Mouse (Mus musculus) gastrocnemius, postnatal 4 days (tissue): Measurements from ENCODE around the gene Ipo4. TPM values are rescaled to one million over a fixed set of nuclear protein-coding genes. Genes with fewer than 3 reads are reported as not detected.

Experiments
- DNase-seq, 2 experiments: peaks; one replicate each; pipeline ENCODE4 v3.0.0; 2021 to 2022; ENCODE audit warnings: low spot score in 2 of 2, mixed read lengths in 2 of 2
- long read RNA-seq, 2 experiments: library from polyadenylated mRNA; stranded (forward); transcript quantifications; one replicate each; pipeline ENCODE4 v2.0.0; 2021
- total RNA-seq, 2 experiments: library from RNA; stranded (reverse); gene quantifications; 2 replicates each; pipeline ENCODE4 v1.2.3; 2021

Ipo4 gene
- 100 to 1,000 TPM in 1 of 2 experiments, 10 to 100 TPM in 1; 97.6 to 104 TPM for total RNA-seq
- long read RNA-seq, experiment 1, transcript Ipo4-201 (30 exons, 3,846 nt): major isoform, 54 of 118 reads
- long read RNA-seq, experiment 1, partial matches to known transcripts: 38 of 118 reads
- long read RNA-seq, experiment 1, other reads (novel, unspliced or antisense): 26 of 118 reads
- long read RNA-seq, experiment 2, transcript Ipo4-201 (30 exons, 3,846 nt): major isoform, 80 of 164 reads
- long read RNA-seq, experiment 2, partial matches to known transcripts: 54 of 164 reads
- long read RNA-seq, experiment 2, other reads (novel, unspliced or antisense): 30 of 164 reads

DNA sequence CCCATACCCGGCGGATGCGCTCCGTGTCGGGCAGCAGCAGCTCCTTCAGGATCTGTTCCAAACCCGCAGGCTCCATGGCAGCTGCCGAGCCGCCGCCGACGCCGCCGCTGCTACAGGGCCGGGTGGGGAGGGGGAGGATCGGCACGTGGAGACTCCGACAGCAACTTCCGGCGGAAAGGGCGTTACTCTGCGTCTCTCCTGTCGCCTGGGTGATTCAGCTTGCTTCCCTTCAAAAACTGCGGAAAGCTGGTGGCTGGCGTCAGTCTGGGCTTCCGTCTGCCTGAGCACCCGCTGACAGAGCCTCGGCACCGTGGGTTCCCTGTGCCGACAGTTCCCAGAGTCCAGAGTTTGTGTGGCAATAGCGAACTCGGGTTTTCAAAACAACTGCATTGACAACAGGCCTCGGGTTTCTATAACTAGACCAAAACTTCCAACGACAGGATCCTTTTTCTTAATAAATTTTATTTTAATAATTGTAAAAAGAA, at the start of gene Ipo4:
TSS of gene Ipo4 (minus strand) at position 435 of the 485 bp plus-strand sequence.
- peak; percentile 73 to 86 for DNase-seq

DNA sequence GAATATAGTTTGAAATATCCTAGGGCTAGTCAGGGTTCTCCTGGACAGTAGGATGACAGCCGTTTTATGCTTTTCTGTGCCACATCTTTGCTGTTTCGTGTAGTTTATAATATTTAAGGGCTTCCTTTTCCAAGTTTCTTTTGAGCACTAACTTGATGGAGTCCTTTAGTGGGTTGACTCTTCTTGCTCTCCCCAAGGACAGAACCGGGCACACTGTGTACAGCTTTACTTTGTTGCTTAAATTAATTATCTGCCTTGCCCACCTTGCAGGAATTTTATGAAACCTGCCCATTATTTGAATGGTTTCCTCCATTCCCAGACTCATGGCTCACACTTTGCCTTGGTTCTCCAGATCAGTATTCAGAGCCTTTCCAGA, 46.3 kb upstream of the Ipo4 start:
- DNase-seq: no peak

DNA sequence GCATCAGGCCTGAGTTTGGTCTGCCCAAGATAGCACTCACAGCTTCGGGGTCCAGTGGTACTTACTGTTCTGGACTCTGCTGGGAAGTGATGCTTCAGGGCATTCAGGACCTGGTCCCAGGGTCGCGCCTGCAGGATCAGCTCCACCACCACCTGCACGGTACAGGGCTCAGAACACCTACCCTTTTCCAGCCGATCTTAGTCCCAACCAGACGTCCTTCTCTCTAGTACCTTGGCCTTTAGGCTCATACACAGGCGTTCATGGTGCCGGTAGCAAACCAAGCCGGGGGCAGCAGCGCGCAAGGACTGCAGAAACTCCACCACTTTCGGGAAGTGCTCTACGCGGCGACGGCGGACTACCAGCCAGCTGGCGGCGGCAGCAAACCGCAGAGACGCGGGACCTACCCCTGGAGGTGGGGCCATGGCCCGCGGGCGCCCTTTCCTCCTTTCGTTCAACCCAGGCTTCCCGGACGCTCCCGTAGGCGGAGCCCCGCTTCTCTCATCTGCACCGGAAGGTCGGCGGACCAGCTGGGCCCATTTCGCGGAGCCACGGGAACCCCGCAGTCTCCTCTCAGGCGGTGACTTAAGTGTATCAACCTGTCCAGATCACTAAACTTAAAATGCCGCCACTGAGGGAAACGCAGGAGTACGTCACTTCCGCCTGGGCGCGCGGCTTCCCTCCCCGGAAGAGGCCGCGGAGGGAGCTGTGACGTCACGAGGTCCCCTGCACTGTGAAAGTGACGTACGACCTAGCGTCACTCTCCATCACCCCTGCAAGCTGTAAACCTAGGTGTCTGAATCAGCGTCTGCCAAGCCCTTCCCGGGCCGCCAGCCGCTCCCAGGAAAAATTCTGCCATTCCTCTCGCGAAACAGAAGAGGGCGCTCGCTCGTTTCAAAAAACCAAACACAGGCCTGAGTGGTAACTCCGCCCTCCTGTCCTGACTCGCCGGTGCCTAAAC, 45.7 kb upstream of the Ipo4 start, which contains the start of gene Tinf2:
TSS of gene Tinf2 (minus strand) at position 661 of the 958 bp plus-strand sequence.
- DNase-seq: peak; percentile 84 to 89

DNA sequence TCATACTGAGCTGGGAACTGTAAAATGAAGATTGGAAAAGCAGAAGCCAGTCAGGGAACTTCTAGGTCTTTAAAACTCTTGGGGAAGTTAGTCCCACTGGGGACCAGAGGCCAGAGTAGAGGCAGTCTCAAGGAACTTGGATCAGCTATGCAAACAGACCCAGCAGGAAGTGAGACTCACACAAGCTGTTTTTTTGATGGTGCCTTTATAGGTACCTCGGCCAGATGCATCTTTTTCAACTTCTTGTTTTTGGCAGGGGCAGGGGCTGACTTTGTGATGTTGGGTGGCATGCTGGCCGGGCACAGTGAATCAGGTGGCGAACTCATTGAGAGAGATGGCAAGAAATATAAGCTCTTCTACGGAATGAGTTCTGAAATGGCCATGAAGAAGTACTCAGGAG, 41.9 kb upstream of the Ipo4 start:
- no peak for DNase-seq

DNA sequence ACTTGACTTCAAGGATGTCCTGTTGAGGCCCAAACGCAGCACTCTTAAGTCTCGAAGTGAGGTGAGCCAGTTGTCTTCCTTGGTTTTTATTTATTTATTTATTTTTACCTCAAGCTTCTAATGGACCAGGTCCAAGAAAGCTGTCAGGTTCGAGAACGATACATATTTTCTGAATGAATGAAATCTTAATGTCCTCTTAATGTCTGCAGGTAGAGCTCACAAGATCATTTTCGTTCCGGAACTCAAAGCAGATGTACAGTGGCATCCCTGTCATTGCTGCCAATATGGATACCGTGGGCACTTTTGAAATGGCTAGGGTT, 36.9 kb upstream of the Ipo4 start:
- DNase-seq: no peak

DNA sequence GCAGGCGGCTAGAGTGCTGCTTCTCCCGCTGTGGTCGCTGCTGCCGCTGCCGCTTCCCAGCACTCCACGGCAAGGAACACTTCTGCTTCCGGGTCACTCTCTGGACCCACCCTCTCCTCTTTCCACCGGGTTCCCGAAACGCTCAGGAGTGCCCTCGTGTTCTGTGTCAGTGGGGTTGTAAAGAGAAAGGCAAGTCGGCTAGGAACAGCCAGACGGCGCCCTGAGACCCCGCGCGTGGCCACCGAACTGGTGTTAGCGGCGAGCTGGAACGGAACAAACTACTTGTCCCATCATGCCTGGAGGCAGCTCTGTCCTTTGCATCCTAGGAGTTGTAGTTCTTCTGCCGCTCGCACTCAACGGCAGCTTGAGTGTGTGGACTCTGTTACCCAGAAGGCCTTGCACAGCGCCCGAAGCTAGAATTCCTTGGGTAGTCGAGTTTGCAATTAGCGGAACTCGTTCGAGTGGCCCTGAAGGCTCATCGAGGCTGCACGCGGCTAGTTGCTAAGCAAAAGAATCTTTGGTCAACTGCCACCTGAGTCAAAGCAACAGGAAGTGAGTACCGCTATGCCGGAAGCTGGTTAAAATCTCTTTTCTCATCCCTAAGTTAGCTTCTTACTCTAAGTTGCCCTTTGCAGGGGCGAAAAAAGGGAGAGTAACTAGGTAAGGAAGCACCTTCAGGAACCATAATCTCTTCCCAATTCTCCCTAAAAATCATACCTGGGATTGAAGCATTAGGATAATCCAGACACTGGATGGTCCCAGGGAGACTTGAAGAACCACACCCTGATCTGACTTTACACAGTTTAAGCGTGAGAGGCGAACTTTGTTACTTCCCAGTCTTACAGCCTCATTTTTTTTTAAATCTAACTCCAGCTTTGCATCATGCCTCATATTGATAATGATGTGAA, 36.3 kb upstream of the Ipo4 start, which contains the start of the genes Gmpr2 and Nedd8:
TSS of gene Gmpr2 (plus strand) at position 109 of the 908 bp plus-strand sequence.
TSS of gene Nedd8 (minus strand) at position 292 of the 908 bp plus-strand sequence.
- DNase-seq: peak; percentile 47 to 82

DNA sequence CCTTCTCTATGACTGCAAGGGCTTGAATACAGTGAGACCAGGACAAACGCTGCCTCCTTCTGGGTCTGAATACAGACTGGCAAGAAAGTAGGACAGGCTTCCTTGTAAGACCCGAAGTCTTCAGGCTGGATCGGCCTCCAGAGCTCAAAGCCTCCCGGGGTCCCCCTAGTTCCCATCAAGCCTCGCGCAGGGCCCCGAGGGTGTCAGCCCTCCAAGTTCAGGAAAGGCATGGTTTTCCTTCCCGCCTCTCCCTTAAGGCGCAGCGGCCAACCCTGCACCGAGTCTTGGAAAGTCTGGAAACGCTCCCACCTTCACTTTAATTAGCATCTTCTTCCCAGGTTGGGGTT, 35.7 kb upstream of the Ipo4 start:
- no peak for DNase-seq

DNA sequence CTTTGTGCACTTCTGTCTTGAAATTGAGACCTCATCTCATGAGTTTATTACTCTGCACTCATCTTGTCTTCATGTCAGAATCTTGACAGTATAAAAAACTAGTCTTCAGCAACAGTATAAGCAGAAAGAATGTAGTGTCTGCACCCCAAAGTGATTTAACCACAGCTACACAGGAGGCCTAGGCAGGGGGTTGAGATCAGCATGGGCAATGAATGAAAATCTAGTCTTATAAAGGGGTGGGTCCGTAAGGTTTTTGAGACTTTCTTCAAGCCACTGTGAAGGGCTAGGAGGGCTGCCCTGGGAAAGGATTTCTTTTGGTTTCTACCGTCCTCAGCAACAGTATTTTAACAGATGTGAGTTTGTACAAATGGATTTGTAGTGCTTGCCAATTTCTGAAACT, 24.9 kb upstream of the Ipo4 start:
- DNase-seq: no peak

DNA sequence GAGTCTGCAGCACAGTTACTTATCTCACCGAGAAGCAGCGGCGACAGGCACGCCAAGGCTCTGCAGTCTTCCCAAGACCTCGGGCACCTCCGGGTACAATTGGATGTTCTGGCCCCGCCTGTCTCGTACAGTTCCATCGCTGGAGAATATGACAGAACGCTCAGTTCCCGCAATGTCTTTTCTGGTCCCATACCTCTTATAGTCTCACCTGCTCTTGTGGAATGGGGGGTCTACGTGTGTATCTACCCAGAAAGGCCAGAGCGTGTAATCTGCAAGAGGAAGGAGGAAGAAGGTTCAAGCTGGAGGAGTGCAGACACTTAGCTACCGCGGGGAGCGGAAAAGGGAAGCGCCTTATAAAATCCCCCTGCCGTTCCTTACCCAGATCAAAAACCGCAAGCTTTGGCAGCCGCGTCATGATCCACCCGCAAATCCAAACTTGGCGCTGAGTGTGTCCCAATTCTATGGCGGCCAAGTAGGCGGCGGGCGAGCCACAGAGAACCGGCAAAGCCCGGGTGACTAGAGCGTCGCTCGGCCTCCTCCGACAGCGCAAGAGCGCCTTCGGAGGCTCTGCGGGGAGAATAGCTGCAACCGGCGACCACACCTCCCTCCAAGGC, 24.3 kb upstream of the Ipo4 start, which contains the start of gene Mdp1:
TSS of gene Mdp1 (minus strand) at position 549 of the 614 bp plus-strand sequence.
- peak; percentile 57 to 79 for DNase-seq

DNA sequence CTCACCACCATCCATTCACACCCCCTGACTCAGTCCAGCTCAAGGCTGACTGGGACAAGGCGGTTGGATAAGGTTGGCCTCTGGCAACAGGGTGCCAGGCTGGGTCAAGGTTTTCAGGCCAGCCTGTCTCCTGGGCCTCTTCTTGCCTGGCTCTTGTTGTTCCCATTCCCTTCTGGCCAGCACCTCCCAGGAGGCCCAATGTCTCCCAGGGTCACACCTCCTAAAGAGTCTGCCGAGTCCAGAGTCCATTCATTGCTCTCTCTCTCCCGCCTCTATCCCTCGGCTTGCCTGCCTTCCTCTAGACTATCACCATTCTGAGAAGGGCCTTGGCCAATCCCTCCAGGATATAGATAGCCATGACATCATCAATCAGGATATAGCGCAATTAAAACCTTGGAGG, 22.3 kb upstream of the Ipo4 start:
- no peak for DNase-seq

DNA sequence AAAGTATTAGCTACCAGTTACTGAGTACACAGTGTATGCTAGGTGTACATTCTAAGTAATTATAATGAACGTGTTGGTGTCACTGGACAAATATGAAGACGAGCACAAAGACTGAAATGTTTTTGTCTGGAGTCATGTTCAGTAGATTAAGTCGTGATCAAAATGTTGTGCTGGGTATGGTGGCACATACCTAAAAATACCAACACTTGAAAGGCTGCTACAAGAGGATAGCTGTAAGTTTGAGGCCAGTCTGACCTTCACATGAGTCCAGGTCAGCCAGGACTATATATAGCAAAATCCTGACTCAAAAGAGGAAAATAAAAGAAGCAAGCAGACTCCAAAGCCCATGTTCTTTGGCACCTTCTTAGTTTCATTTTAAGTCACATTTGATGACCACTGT, 21.2 kb upstream of the Ipo4 start:
- DNase-seq: no peak

DNA sequence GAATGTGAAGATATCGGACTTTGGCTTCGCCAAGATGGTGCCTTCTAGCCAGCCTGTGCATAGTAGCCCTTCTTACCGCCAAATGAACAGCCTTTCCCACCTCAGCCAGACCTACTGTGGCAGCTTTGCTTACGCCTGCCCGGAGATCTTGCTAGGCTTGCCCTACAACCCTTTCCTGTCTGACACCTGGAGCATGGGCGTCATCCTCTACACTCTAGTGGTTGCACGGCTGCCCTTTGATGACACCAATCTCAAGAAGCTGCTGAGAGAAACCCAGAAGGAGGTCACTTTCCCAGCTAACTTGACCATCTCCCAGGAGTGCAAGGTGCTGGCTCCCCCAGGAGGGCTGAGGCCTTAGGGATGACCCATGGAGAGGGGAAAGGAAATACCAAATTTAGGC, 15.8 kb upstream of the Ipo4 start:
- no peak for DNase-seq

DNA sequence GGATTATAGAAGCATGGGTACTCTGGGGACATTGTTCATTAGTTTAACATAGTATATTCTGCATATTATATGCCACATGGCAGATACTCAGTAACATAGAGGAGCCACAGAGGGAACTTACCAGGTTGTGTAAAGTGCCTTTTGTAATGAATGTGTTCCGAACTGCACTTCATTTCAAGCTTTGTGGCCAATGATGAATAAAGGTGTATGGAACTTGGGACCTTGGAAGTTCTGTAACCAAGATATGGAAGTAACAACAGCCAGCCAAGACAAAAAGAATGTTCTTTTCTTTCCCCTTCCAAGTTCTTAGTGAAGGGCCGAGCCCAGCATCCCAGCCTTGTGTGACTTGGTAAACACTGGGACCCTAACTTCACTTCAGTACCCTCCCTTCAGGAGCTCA, 14.1 kb upstream of the Ipo4 start, which contains the start of gene Tssk4:
TSS of gene Tssk4 (plus strand) at position 301 of the 400 bp plus-strand sequence.
- no peak for DNase-seq

DNA sequence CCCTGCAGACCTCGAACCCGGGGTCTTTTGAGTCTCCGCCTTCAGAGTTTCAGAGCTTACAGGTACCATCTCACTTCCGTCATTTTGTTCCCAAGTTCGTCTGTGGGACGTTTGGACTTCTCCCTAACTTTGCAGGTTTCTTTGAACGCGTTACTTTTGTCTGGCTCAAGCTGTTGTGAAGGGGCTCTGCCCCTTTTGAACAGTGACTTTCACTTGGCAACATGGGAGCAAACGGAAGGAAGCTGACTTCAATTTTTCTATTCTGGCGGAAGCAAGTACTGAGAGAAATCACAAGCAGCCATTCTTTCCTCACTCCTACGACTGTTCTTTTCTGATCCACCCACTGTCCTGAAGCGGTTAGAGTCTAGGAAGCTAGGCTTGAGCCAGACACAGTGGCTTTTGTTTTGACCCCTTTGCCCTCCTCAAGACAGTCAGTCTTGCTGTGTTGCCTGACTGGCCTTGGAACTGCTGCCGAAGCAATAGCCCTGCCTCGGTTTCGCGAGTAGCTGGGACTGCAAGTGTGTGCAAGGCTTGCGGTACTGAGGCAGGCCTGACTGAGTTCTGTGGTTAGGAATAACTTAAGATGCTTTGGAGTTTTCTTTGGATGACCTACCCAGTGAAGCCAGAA, 8.6 kb upstream of the Ipo4 start:
- no peak for DNase-seq

DNA sequence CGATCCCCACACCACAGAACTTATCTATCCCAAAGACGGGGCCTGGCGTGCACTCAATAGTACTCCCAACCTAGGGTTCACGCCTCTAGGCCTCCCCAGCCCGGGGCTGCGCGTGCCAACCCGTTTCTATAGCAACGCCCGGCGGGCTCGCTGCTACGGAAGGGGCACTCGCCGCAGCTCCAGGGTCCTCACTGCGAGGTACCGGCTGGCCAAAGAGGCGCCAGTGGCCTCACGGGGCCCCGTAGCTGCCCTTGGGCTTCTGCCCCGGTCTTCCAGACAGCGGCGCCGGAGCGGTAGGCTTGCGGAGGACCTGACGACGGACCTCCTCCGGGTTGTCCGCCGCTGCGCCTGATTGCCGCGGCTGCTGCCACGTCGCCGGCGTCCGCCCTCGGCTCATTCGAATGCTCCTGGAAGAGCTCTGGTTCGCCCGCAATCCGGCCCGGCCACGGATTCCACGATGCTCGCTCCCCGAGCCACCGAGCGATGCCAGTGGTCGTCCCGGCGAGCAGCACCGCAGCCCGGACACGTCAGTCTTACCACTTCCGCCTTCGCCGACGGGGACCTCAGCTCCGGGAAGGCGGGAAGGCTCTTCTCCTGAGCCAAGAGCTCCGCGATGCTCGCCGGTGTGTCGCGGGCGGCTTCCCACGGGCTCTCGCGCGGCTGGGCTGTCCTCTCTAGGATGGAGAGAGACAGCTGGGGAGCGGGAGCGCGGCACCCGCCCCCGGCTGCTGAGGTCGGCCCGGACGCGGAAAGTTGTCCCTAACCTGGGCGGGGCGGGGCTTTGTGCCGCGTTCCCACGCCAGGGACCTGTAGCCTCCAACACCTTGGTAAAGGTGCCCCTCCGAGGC, 7.5 kb upstream of the Ipo4 start, which contains the start of gene Tm9sf1:
TSS of gene Tm9sf1 (minus strand) at position 747 of the 848 bp plus-strand sequence.
- DNase-seq: peak; percentile 67 to 87

DNA sequence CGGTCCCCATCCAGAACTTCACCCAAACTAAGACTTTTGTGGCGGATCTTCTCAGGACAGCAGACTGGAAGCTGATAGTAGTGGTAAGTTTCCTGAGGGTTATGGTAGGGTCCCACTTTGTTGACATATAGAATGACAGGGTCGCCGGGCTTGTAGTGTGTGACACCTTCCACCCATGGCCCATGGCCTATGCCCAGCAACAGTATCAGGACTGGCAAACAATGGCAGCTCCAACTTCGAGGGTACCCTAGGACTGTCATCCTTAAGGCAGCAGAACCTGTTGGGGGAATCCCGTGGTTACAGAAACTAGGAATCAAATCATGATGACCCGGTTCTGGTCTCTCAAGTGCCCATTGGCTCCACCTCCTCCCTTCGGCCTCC, 6.9 kb upstream of the Ipo4 start:
- DNase-seq: no peak

DNA sequence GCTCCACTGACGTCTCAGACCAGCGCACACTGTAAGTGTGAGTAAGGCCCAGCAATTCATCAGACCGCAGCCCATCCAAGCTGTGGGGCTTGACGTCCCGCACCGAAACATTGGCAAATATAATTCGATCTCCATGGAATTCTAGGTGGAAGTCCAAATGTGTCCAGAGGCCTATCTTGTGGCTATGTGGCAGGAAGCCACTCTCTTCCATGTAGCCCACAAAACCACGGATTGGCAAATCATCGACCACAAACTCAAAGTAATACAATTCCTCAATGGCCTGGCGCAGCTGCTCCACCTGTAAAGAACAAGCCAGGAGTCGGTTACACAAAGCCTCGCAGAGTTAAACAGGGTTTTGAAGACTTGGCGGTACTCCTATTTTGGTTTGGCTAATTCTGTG, 5.5 kb upstream of the Ipo4 start:
- DNase-seq: no peak

DNA sequence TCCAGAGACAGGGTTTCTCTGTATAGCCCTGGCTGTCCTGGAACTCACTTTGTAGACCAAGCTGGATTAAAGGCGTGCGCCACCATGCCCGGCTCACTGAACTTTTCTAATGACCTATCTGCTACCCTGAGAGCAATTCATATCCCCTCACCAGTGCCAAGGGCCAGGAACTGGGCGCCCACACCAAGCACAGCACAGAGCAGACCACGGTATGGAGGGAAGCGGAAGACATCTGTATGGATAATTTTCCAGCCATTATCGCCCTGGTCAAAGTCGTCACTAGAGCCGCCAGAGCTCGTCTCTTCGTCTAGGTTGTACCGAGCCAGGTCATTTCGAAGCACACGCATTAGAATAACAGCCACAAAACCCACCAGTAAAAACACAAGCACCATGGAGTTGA, 5.1 kb upstream of the Ipo4 start:
- DNase-seq: no peak

DNA sequence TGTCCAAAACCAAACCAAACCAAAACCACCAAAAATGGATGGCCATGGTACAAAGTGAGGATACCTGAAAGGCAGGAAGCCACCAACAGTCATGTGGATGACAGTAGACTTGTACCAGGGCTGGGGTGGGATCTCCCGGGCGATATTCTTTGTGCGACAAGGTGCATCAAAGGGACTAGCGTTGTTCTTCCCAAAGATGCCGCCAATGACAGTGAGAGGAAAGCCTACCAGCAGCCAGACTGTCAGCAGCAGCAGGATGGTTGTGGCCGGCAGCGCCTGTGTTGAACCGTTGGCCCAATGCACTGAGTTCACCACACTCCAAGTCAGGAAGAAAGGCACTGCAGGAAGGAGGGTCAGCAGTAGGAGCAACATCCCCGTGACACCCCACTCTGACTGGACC, 2.0 kb upstream of the Ipo4 start, which contains the start of gene Gm49378:
TSS of gene Gm49378 (minus strand) at position 101 of the 400 bp plus-strand sequence.
- no peak for DNase-seq
